Mouse (Mus musculus) intestine, postnatal 0 days (tissue): ENCODE measurements around the gene Tnnt3. TPM values are rescaled to one million over a fixed set of nuclear protein-coding genes. Genes with fewer than 3 reads are reported as not detected.
A peak's percentile ranks its signal among the peaks of the same experiment; 100 is the strongest.

Experiments used
- ATAC-seq: fragments of 200-750 bp; cut with Nextera tagmentation; 2 replicates; pipeline ENCODE4 v1.8.0; 2017; ENCODE audit warnings: mild to moderate bottlenecking, moderate TSS enrichment, moderate library complexity
- H3K27ac ChIP-seq: fragments of 300-500 bp; sonication (generic); 2 replicates; pipeline ENCODE4 v1.5.1; 2014; ENCODE audit warnings: mild to moderate bottlenecking, low read depth, low read length, moderate library complexity
- H3K27me3 ChIP-seq: fragments of 300-500 bp; sonication (generic); replicated peaks from 2 replicates; pipeline ENCODE4 v1.6.1; 2014; ENCODE audit warnings: low read length, mixed read lengths; ENCODE audit not compliant: control insufficient read depth, insufficient read depth
- H3K36me3 ChIP-seq: fragments of 300-500 bp; sonication (generic); 2 replicates; pipeline ENCODE4 v1.6.1; 2014; ENCODE audit warnings: mild to moderate bottlenecking, moderate library complexity; ENCODE audit not compliant: control insufficient read depth, insufficient read depth
- H3K4me1 ChIP-seq: fragments of 300-500 bp; sonication (generic); replicated peaks from 2 replicates; pipeline ENCODE4 v1.6.1; 2014; ENCODE audit warnings: antibody characterized with exemption, low read length, mixed read lengths; ENCODE audit not compliant: control insufficient read depth, insufficient read depth
- H3K4me2 ChIP-seq: fragments of 300-500 bp; sonication (generic); replicated peaks from 2 replicates; pipeline ENCODE4 v1.6.1; 2014; ENCODE audit warnings: low read depth, mild to moderate bottlenecking, moderate library complexity
- H3K4me3 ChIP-seq: fragments of 300-500 bp; sonication (generic); 2 replicates; pipeline ENCODE4 v1.5.1; 2014; ENCODE audit warnings: low read depth, low read length
- H3K9ac ChIP-seq: fragments of 300-500 bp; sonication (generic); 2 replicates; pipeline ENCODE4 v1.6.1; 2014; ENCODE audit warnings: mild to moderate bottlenecking, low read depth, low read length
- H3K9me3 ChIP-seq: fragments of 300-500 bp; sonication (generic); 2 replicates; pipeline ENCODE4 v1.6.1; 2016; ENCODE audit warnings: mixed run types; ENCODE audit not compliant: control insufficient read depth
- CTCF ChIP-seq: sonication (generic); IDR thresholded peaks from 2 replicates; pipeline ENCODE4 v1.5.1; 2016; ENCODE audit warnings: low read depth, mild to moderate bottlenecking, control low read depth, antibody characterized with exemption, moderate library complexity
- WGBS: fragments of 180-500 bp; shearing (Covaris S2); extraction: QIAGEN DNeasy Blood & Tissue Kit; methylation state at CpG from one replicate; pipeline ENCODE4 v1.1.7; 2014; 5-methylcytosine and 5-hydroxymethylcytosine counted together
- polyA plus RNA-seq: library from polyadenylated mRNA; unstranded; fragments of >200 nt; fragmentation: Nextera tagmentation; extraction: Ambion mirVana; gene quantifications from 2 replicates; pipeline ENCODE4 v1.2.1, GENCODE M21; 2015

Tnnt3 gene
- polyA plus RNA-seq, 1 experiment from 2014 or later = 3.0 TPM

DNA sequence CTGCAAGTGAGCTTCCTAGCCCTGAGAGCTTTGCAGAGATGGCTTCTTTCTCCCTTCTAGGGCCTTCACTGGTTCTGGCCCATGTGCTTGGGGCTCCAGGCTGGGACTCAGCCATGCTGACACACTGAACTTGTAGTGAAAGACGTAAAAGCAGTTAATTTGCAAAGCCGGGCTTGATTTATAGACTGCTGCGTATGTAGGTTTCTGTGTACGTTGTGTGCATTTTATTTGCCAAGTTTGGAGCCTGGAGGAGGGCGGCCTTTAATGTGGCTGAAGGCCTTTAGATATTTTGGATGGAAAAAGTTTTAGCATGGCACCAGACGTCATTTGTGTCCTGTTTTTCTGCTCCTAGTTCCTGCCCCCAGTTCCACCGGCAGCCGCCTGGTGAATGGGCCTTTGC lies 41.2 kb downstream of the Tnnt3 start:
- 60% methylated on average over 8 of the region's 8 CpGs for WGBS
- Histone ChIP-seq H3K27ac (no peak overlapping the region; the same call in 1 of the 2 replicates), H3K4me1 (peaks cover 13% of the 10 kb centered on the region; the same call in 1 of the 2 replicates)

DNA sequence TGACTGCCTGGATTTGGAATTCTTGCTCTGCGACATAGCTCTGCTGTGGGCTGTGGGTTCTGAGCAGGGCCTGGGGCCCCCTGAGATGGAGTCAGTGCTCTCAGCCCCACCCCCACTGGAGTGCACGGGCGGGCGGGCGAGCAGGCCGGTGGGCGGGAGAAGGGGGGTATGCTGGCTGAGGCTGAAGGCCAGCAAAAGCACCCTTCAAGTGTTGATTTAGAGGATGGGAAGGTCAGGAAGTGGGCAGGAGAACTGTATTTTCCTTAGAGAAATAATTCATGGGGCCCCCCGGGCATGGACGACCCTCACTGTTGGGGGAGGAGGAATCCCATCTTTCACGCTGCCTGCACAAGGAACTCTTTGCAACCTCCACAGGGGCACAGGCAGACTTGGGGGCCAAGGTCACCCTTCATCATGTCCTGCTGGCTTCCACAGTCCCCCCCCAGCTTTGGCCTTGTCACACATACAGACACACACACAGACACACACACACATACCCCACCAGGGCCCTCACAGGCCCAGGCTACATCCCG lies 44.2 kb downstream of the Tnnt3 start:
- no peak overlapping the region for H3K4me2 ChIP-seq
- H3K9ac ChIP-seq = no peak overlapping the region
- H3K27me3 ChIP-seq = no peaks in the 10 kb centered on the region
- H3K36me3 ChIP-seq = no peaks in the 10 kb centered on the region; the same call in 1 of the 2 replicates
- TF ChIP-seq CTCF = no peak
- no peak overlapping the region for H3K27ac ChIP-seq
- H3K4me1 ChIP-seq = 0 out of 2 replicates have a peak, but pooled peaks cover 6% of the 10 kb centered on the region
- H3K9me3 ChIP-seq = no peaks in the 10 kb centered on the region
- ATAC-seq = no peak
- no peak overlapping the region for H3K4me3 ChIP-seq
- 44% methylated on average over 11 of the region's 11 CpGs for WGBS

More for the DNA sequence above, 41.2 kb downstream of the Tnnt3 start:
- H3K27me3 ChIP-seq = no peaks in the 10 kb centered on the region
- ATAC-seq = no peak
- no peak overlapping the region for H3K4me2 ChIP-seq
- H3K36me3 ChIP-seq = peaks cover 5% of the 10 kb centered on the region; the same call in 1 of the 2 replicates
- H3K9me3 ChIP-seq = no peaks in the 10 kb centered on the region
- no peak overlapping the region for H3K9ac ChIP-seq
- TF ChIP-seq CTCF = no peak
- H3K4me3 ChIP-seq = no peak overlapping the region

DNA sequence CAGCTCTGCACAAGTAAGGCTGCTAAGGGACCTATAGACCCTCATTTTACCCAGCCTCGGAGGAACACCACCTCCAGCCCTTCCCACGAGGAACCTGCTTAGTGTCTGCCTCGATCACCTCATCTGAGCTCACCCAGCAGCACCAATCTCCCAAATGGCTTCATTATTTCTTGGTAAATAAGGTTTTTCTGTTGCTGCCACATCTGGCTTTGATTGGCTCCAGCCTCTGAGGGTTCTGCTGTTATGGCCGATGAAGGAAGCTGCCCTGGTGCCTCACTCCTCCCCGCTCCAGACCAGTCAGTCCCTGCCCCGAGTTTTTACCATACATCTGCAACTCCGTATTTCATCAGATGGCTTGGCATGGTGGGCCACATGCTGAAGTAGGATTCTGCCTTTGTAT lies 47.3 kb downstream of the Tnnt3 start:
- WGBS = 76% methylated on average over 7 of the region's 7 CpGs

DNA sequence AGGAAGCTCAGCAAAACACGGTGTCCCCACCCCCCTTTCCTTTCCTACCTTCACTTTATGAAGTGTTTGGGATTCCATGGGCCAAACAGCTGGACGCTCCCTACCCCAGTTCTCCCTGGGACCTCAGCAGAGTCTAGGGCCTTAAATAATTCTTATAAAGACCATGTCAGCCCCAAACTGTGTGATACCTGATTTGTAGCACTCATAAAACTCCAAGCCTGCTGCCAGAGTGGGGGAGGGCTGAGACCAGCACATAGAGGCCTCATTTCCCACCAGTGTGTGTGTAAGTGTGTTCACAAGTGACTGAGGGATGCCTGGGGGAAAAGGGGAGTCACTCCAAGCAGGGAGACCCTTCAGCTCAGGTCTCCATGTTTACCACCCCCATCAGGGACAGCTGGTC lies 49.2 kb downstream of the Tnnt3 start:
- no peaks in the 10 kb centered on the region for H3K27me3 ChIP-seq
- no peaks in the 10 kb centered on the region for H3K4me1 ChIP-seq
- H3K4me2 ChIP-seq = no peak overlapping the region
- H3K27ac ChIP-seq = no peak overlapping the region
- no peak overlapping the region for H3K9ac ChIP-seq
- no peak for TF ChIP-seq CTCF
- no peak overlapping the region for H3K4me3 ChIP-seq
- ATAC-seq = no peak
- 48% methylated on average over 2 of the region's 2 CpGs for WGBS
- H3K9me3 ChIP-seq = no peaks in the 10 kb centered on the region
- H3K36me3 ChIP-seq = no peaks in the 10 kb centered on the region

More for the DNA sequence above, 47.3 kb downstream of the Tnnt3 start:
- Histone ChIP-seq H3K36me3 (no peaks in the 10 kb centered on the region; the same call in 1 of the 2 replicates), H3K4me1 (no peaks in the 10 kb centered on the region), H3K27ac (no peak overlapping the region), H3K27me3 (no peaks in the 10 kb centered on the region), H3K4me3 (no peak overlapping the region), H3K9me3 (no peaks in the 10 kb centered on the region), H3K4me2 (no peak overlapping the region), H3K9ac (no peak overlapping the region)
- no peak for ATAC-seq
- no peak for TF ChIP-seq CTCF

DNA sequence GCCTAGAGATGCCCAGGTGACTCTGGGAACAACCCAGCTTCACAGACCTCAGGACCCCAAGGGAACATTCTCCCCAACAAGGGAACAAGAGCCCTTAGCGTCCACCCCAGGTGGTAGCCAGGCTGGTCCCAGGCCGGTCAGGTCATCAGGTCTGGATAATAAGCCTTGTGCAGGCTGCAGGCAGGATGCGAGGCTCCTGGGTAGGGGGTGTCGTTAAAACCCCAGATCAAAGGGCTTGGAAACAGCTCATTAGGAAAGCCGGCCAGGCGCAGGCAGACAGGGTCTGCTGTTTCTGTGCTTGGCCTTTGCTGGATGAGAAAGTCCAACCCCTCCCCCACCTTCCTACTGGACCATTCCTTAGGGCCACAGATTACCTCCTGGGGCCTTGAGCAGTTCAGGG lies 50.1 kb downstream of the Tnnt3 start:
- H3K4me3 ChIP-seq = no peak overlapping the region
- no peak overlapping the region for H3K27ac ChIP-seq
- H3K4me1 ChIP-seq = no peaks in the 10 kb centered on the region
- H3K27me3 ChIP-seq = no peaks in the 10 kb centered on the region
- H3K9me3 ChIP-seq = no peaks in the 10 kb centered on the region
- no peak overlapping the region for H3K9ac ChIP-seq
- ATAC-seq = no peak
- TF ChIP-seq CTCF = no peak
- WGBS = 74% methylated on average over 6 of the region's 6 CpGs
- H3K36me3 ChIP-seq = no peaks in the 10 kb centered on the region
- H3K4me2 ChIP-seq = no peak overlapping the region

DNA sequence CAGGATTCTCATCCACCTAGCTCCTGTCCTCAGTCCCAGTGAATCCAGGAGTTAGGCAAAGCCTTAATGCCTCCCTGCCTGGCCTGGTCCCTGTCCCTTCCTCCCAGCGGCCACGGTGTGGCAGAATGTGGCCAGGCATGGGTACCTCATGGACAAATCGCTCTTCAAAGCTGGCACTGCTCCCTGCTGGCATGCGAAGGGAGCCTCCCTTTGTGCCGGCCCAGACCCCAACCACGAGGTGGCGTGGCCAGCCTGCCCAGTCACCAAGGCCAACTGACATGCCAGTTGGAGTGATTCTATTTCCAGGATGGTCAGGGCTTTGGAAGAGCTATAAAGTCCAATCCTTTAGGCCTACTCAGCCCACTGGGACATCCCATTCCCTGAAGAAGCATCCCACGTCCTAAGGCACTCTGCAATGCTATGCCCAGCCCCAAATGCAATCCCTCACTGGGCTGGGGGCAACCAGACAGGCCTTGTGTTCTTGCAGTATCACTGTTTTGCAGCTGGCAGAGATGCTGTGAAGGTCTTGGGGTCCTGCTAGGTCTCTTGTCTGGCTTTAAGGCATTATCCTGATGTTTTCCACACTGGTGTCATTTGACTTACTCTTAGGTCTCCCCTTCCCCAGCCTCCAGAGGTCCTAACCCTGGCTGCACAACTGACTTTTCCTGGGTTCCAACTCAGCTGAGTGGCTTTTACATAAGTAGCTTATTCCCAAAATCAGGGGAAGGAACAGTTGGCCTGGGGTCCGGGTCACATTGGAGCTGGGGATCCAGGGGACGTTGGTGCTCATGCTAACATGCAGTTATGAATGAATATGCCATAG lies 51.5 kb downstream of the Tnnt3 start:
- peak; percentile 68 for TF ChIP-seq CTCF
- Histone ChIP-seq H3K4me2 (no peak overlapping the region), H3K27me3 (no peaks in the 10 kb centered on the region), H3K9ac (no peak overlapping the region), H3K27ac (no peak overlapping the region), H3K9me3 (no peaks in the 10 kb centered on the region), H3K4me1 (peaks cover 11% of the 10 kb centered on the region), H3K36me3 (no peaks in the 10 kb centered on the region), H3K4me3 (no peak overlapping the region)
- WGBS = 85% methylated on average over 10 of the region's 10 CpGs
- no peak for ATAC-seq
